Mouse (Mus musculus) Patski (cell line): Measurements from ENCODE around the gene Dpp6. TPM values are rescaled to one million over a fixed set of nuclear protein-coding genes. Genes with fewer than 3 reads are reported as not detected.

Experiments used
- ATAC-seq: fragments of 100-300 bp; one replicate; pipeline ENCODE4 v1.8.0; 2021
- CTCF ChIA-PET: fragments of 350-600 bp; sonication (Branson Sonifier 250); formaldehyde crosslinking; loops from one replicate; lab custom pipeline; 2022; ENCODE audit warnings: inconsistent platforms; lab: Charles Lee
- POLR2A ChIA-PET: fragments of 350-600 bp; sonication (Branson Sonifier 250); formaldehyde crosslinking; loops from one replicate; lab custom pipeline; 2022; ENCODE audit warnings: antibody characterized with exemption, inconsistent platforms; lab: Charles Lee
- DNase-seq: peaks from one replicate; pipeline ENCODE4 v3.0.0-alpha.2; 2011; ENCODE audit warnings: low read depth, low spot score
- H3K27me3 ChIP-seq: fragments of 371-371 bp; one replicate; pipeline ENCODE4 v1.5.1; 2021
- CTCF ChIP-seq: fragments of 100-300 bp; IDR thresholded peaks from one replicate; pipeline ENCODE4 v1.5.1; 2021
- in situ Hi-C: fragments of 300-500 bp; cut with MboI; formaldehyde crosslinking; loops from 3 replicates; pipeline ENCODE4 v1.11.1; 2018; ENCODE audit warnings: low pct_unique_long_range_greater_than_20kb, mixed read lengths
- polyA plus RNA-seq: library from polyadenylated mRNA; unstranded; gene quantifications from one replicate; pipeline ENCODE4 v1.2.3, GENCODE M21; 2021

Dpp6 gene
- polyA plus RNA-seq, 1 experiment from 2014 or later, result 0.56 TPM

GRCm38 (mm10) chr5:27732288-27732868 lies 915.4 kb downstream of the Dpp6 start:
- in situ Hi-C loops, result no loop called here
- no peak for DNase-seq
- TF ChIP-seq CTCF, result no peak
- no peaks in the 10 kb centered on the region for H3K27me3 ChIP-seq
- CTCF ChIA-PET, result interaction anchor here (1.1 kb wide), 1 partner anchor 9 kb away, joined by 3 read pairs; no protein-coding TSS in a partner anchor
- POLR2A ChIA-PET, result no interaction called here
- ATAC-seq, result peak; percentile 10

DNA sequence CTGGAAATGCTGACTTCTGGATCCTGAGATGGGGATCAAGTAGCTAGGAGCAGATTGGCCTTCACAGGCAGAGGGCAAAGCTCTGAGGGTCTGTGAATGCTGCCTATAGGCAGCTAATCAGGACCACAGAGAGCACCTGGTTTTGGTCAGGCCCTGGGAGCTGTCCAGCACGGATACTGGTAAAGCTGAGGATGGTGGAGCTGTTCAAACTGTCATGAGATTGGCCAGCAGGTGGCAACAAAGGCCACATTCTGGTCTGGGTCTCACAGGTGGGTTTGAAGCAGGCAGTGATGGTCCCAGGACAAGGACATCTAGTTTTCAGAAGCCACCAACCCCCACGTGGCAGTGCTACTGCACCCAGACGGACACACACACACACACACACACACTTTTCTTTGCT lies 920.2 kb downstream of the Dpp6 start:
- ATAC-seq (peak; percentile 88), DNase-seq (peak; percentile 38)
- CTCF ChIA-PET, result interaction anchor here (1.1 to 1.2 kb wide), 2 partner anchors 9 to 10 kb away, joined by 5 read pairs; no protein-coding TSS in a partner anchor
- TF ChIP-seq CTCF, result peak; percentile 77
- POLR2A ChIA-PET, result no interaction called here
- in situ Hi-C loops, result no loop called here
- H3K27me3 ChIP-seq, result no peaks in the 10 kb centered on the region

DNA sequence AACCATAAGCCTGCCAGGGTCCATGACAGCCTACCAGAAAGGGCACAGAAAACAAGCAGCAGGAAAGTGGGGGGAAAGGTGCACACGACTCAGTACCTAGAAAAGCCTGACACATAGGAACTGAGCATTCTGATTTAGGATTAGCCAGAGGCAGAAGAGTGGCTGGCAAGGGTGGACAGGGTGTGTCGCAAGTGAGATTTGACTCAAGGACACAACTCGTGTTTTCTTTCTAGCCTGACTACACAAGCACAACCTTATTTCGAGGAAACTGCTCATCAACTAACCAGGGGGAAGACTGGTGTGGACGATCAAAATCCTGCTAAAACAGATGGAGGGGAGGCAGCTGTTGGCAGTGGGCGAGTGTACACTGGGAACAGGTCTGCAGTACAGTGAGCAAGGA lies 922.2 kb downstream of the Dpp6 start:
- in situ Hi-C loops, result no loop called here
- no peak for TF ChIP-seq CTCF
- ChIA-PET POLR2A (no interaction called here), CTCF (interaction anchor here (1.5 kb wide), 1 partner anchor 7 kb away, joined by 6 read pairs; no protein-coding TSS in a partner anchor)
- H3K27me3 ChIP-seq, result no peaks in the 10 kb centered on the region
- ATAC-seq, result no peak
- no peak for DNase-seq

GRCm38 (mm10) chr5:27744944-27745343 lies 927.9 kb downstream of the Dpp6 start:
- CTCF ChIA-PET, result interaction anchor here (0.8 to 1.8 kb wide), 4 partner anchors 8 to 23 kb away, joined by 3 to 4 read pairs (median 3); no protein-coding TSS in a partner anchor
- DNase-seq (no peak), ATAC-seq (no peak)
- no peak for TF ChIP-seq CTCF
- H3K27me3 ChIP-seq, result no peaks in the 10 kb centered on the region
- POLR2A ChIA-PET, result no interaction called here
- in situ Hi-C loops, result no loop called here

DNA sequence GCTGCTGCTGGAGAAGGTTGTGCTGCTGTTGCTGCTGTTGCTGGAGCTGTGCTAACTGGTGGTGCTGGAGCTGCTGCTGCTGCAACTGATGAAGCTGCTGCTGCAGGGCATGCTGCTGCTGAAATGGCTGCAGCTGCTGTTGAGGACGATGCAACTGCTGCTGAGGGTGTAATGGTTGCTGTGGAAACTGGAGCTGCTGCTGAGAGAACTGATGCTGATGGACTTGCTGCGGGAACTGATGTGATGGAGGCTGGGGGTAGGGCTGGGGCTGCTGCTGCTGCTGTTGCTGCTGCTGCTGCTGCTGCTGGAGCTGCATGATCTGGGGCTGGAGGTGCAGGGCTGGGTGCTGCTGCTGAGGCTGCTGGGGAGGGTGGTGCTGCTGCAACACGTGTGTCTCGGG lies 948.8 kb downstream of the Dpp6 start:
- H3K27me3 ChIP-seq, result no peaks in the 10 kb centered on the region
- POLR2A ChIA-PET, result interaction anchor here (0.6 kb wide), 1 partner anchor 1917 kb away, joined by 3 read pairs; no protein-coding TSS in a partner anchor
- ATAC-seq, result no peak
- no peak for DNase-seq
- TF ChIP-seq CTCF, result no peak
- in situ Hi-C loops, result no loop called here
- CTCF ChIA-PET, result no interaction called here

- TF ChIP-seq CTCF, result no peak
- CTCF ChIA-PET, result interaction anchor here (1.6 to 2.1 kb wide), 3 partner anchors 12 to 23 kb away, joined by 4 to 6 read pairs (median 5); no protein-coding TSS in a partner anchor
- ATAC-seq (no peak), DNase-seq (no peak)
- POLR2A ChIA-PET, result no interaction called here
- in situ Hi-C loops, result no loop called here
- H3K27me3 ChIP-seq, result no peaks in the 10 kb centered on the region
Measured at GRCm38 (mm10) chr5:27767948-27768347, 950.9 kb downstream of the Dpp6 start.
